ENCODE assay signal across 40 mouse cellular contexts in the genomic region with DNA sequence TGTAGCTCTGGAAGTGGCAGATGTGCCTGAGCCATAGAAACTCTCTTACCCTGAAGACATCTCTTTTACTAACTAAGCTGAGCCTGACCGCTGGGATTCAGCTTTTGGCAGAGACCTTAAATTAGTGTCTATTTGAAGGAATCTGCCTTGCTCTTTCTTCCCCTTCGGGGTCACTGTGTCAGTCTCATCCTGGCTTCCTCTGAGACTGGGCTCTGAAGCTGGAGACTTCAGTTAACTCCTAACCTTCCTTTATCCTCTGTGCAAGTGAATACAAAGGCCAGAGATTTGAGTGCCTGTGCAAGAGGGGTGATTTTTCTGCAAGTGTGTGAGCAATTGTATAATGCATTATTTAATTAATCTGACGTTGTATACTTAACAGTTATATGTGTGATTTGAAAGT. TPM values are rescaled to one million over a fixed set of nuclear protein-coding genes. Genes with fewer than 3 reads are reported as not detected.
"Had no signal": no experiment of that assay in that cellular context is flagged by ENCODE, and none has a peak within 500 bp of the region (broad histone marks: within the 10 kb centered on the region; RNA-seq: fewer than 3 reads in every experiment).

A gene (minus strand): TSS at position 101 of the 400 bp plus-strand sequence.

- H3K4me1 ChIP-seq: embryonic facial prominence, embryonic 10.5 days; embryonic facial prominence, embryonic 12.5 days; embryonic facial prominence, embryonic 13.5 days; embryonic facial prominence, embryonic 15.5 days; forebrain, embryonic 10.5 days; forebrain, embryonic 12.5 days; forebrain, embryonic 13.5 days; forebrain, embryonic 15.5 days had no signal

- DNase-seq: cerebellum, adult 8-10 months; cerebellum, adult 9-10 months; cerebellum, adult 9-11 months; cerebellum, postnatal 10 days; cerebellum, postnatal 14 days; cerebellum, postnatal 25 days; cerebellum, postnatal 36 days; embryo, embryonic 11 days; forebrain, postnatal 0 days; gastrocnemius, adult 2 months; gastrocnemius, postnatal 10 days; gastrocnemius, postnatal 14 days; gastrocnemius, postnatal 25 days; gastrocnemius, postnatal 36 days; heart, adult 11 months; heart, adult 18-20 months; heart, adult 2 months had no signal

- H3K4me3 ChIP-seq: embryonic facial prominence, embryonic 10.5 days; embryonic facial prominence, embryonic 12.5 days; embryonic facial prominence, embryonic 13.5 days; embryonic facial prominence, embryonic 15.5 days; erythroblast, embryonic 14.5 days; forebrain, embryonic 10.5 days; forebrain, embryonic 12.5 days; forebrain, embryonic 13.5 days; forebrain, embryonic 15.5 days; gastrocnemius, adult 2 months; heart, adult 2 months had no signal

- ATAC-seq: forebrain, embryonic 13.5 days; forebrain, embryonic 14.5 days; forebrain, embryonic 15.5 days; forebrain, embryonic 16.5 days; forebrain, postnatal 0 days had no signal

- H3K27me3 ChIP-seq: embryonic facial prominence, embryonic 12.5 days; embryonic facial prominence, embryonic 13.5 days; embryonic facial prominence, embryonic 15.5 days; forebrain, embryonic 12.5 days; forebrain, embryonic 13.5 days; forebrain, embryonic 15.5 days had no signal

- H3K4me2 ChIP-seq: embryonic facial prominence, embryonic 12.5 days; embryonic facial prominence, embryonic 13.5 days; embryonic facial prominence, embryonic 15.5 days; forebrain, embryonic 12.5 days; forebrain, embryonic 13.5 days; forebrain, embryonic 15.5 days had no signal

- H3K27ac ChIP-seq: embryonic facial prominence, embryonic 10.5 days; embryonic facial prominence, embryonic 12.5 days; embryonic facial prominence, embryonic 13.5 days; embryonic facial prominence, embryonic 15.5 days; forebrain, embryonic 10.5 days; forebrain, embryonic 12.5 days; forebrain, embryonic 13.5 days; forebrain, embryonic 15.5 days; gastrocnemius, adult 2 months; heart, adult 2 months had no signal

- H3K36me3 ChIP-seq: embryonic facial prominence, embryonic 10.5 days; embryonic facial prominence, embryonic 12.5 days; embryonic facial prominence, embryonic 13.5 days; embryonic facial prominence, embryonic 15.5 days; forebrain, embryonic 10.5 days; forebrain, embryonic 12.5 days; forebrain, embryonic 15.5 days had no signal

- H3K9me3 ChIP-seq: embryonic facial prominence, embryonic 10.5 days; embryonic facial prominence, embryonic 12.5 days; embryonic facial prominence, embryonic 13.5 days; embryonic facial prominence, embryonic 15.5 days; forebrain, embryonic 10.5 days; forebrain, embryonic 12.5 days; forebrain, embryonic 13.5 days; forebrain, embryonic 15.5 days had no signal

- H3K9ac ChIP-seq: embryonic facial prominence, embryonic 12.5 days; embryonic facial prominence, embryonic 13.5 days; embryonic facial prominence, embryonic 15.5 days; forebrain, embryonic 12.5 days; forebrain, embryonic 13.5 days; forebrain, embryonic 15.5 days; forebrain, postnatal 0 days had no signal

RNA-seq across cellular contexts. Expression of the gene that starts here (rescaled TPM):
- total RNA-seq: common myeloid progenitor, adult 5-6 weeks; forebrain, postnatal 0 days; gastrocnemius, adult 18-20 months; gastrocnemius, adult 2 months; gastrocnemius, adult 8-10 months; gastrocnemius, postnatal 10 days; gastrocnemius, postnatal 14 days; gastrocnemius, postnatal 25 days; gastrocnemius, postnatal 36 days; gastrocnemius, postnatal 4 days; granulocyte monocyte progenitor cell, adult 5-6 weeks; heart, adult 18-20 months; heart, adult 2 months; heart, adult 8-10 months had no signal
- polyA plus RNA-seq: cortical plate, adult 2 months; embryonic facial prominence, embryonic 10.5 days; embryonic facial prominence, embryonic 11.5 days; embryonic facial prominence, embryonic 12.5 days; embryonic facial prominence, embryonic 13.5 days; embryonic facial prominence, embryonic 14.5 days; erythroblast, embryonic 14.5 days; forebrain, embryonic 10.5 days; forebrain, embryonic 11.5 days; forebrain, embryonic 12.5 days; forebrain, embryonic 13.5 days; forebrain, embryonic 14.5 days; forebrain, embryonic 15.5 days; forebrain, embryonic 16.5 days; forebrain, postnatal 0 days; frontal cortex, adult 2 months; gonadal fat pad, adult 2 months; heart, adult 2 months had no signal
